Mouse (Mus musculus) heart, adult 2 months (tissue): ENCODE results near the gene D5Ertd579e.
"Not testable (repeated sequence)": the region's sequence is repeated elsewhere in the genome, so short reads cannot be mapped to it uniquely, and the experiment has no call there.

Experiments
- EP300 ChIP-seq: fragments of 200-500 bp; IDR thresholded peaks from 2 replicates; pipeline ENCODE4 v1.6.1; 2011; ENCODE audit warnings: low read depth, low read length, control low read depth; ENCODE audit not compliant: insufficient read depth
- POLR2A ChIP-seq: fragments of 200-500 bp; IDR thresholded peaks from 2 replicates; pipeline ENCODE4 v1.6.1; 2011; ENCODE audit warnings: mild to moderate bottlenecking, low read depth, low read length, control low read depth; ENCODE audit not compliant: insufficient read depth

DNA sequence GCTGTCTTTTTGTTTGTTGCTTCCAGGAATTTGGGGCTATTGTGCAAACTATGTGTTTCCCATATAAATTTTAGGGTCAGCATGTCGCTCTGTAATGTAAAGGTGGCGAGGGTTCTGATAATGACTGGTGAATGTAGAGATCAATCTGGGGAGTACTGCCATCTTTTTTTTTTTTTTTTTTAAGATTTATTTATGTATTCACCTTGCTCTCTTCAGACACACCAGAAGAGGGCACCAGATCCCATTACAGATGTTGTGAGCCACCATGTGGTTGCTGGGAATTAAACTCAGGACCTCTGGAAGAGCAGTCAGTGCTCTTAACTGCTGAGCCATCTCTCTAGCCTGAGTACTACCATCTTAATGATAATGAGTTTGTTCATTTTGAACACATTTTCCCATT, 29.1 kb downstream of the D5Ertd579e start:
- not testable (repeated sequence) for TF ChIP-seq POLR2A, EP300
